Mouse (Mus musculus): ENCODE measurements around the gene Synj2.

Gene Synj2

DNA sequence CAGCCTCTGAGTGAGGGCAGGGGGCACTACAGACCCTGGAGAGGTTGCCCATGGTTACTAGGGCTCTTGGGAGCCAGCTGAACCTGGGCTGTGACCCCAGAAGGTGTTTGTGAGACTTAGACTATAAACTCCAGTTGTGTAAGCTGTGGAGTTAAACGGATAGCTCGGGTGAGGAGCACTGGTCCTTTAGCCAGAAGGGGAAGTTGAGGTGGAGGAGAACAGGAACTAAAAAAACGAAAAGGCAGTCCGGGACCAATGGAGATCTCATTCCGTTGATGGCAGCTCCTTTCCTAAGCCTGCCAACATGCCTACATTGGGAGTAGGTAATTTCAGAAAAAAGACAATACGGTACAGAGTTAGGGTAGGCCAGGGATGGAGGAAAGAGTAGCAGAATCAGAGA lies 60.3 kb downstream of the Synj2 start:
- no peak for DNase-seq (ENCODE audit: low spot score)

- DNase-seq (ENCODE audit: low spot score), result no peak
These were observed 60.8 kb downstream of the Synj2 start for GRCm38 (mm10) chr17:6001836-6002235.

DNA sequence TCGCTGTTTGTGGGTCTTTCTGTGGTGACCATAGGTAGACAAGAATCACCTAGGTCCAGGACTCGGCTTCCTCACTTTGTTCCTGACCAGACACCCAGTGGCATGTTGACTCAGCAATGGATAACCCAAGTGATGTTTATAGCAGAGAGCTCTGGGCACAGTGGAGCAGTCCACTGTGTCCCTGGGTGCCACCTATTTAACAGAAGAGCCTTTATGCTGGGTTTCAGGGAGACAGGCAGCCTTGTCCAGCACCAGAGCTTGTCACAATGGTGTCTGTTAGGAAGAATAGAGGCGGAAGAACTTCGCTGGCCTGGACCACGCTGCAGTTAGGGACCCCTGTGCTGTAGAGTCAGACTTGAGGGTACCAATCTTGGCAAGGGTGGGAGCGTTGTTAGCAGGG lies 61.5 kb downstream of the Synj2 start:
- DNase-seq (ENCODE audit: low spot score), result no peak

DNA sequence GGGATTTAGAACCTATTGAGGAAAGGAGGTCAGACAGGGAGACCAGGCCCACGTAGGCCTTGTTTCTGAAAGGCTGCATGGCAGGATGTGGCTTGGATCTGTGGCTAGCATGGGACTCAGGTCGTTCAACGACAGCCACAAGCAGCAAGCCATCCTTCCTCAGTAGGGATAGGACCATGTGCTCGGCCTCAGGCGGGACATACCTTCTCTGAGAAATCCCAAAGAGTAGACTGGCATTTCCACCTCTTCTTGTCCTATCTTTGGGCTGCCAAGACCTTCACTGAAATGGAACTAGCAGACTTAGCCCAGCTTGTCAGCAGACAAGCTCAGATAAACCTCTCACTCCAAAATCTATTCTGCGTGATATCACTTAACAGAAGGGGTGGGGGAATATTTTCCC lies 62.6 kb downstream of the Synj2 start:
- no peak for DNase-seq (ENCODE audit: low spot score)

DNA sequence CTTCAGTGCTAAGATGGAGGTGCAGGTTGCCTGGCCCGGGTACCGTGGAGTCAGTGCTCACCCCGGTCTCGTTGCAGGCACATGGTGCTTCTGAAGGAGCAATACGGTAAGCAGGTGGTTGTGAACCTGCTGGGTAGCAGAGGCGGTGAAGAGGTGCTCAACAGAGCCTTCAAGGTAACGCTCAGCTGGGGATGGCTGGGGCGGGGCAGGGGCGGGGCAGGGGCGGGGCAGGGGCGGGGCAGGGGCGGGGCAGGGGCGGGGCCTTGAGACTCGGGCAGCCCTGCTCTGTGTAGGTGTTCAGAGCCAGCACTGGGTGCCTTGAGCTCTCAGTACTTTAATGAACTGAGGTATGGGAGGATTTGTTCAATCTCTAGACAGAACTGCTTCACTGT lies 64.2 kb downstream of the Synj2 start:
- DNase-seq (ENCODE audit: low spot score), result no peak

DNA sequence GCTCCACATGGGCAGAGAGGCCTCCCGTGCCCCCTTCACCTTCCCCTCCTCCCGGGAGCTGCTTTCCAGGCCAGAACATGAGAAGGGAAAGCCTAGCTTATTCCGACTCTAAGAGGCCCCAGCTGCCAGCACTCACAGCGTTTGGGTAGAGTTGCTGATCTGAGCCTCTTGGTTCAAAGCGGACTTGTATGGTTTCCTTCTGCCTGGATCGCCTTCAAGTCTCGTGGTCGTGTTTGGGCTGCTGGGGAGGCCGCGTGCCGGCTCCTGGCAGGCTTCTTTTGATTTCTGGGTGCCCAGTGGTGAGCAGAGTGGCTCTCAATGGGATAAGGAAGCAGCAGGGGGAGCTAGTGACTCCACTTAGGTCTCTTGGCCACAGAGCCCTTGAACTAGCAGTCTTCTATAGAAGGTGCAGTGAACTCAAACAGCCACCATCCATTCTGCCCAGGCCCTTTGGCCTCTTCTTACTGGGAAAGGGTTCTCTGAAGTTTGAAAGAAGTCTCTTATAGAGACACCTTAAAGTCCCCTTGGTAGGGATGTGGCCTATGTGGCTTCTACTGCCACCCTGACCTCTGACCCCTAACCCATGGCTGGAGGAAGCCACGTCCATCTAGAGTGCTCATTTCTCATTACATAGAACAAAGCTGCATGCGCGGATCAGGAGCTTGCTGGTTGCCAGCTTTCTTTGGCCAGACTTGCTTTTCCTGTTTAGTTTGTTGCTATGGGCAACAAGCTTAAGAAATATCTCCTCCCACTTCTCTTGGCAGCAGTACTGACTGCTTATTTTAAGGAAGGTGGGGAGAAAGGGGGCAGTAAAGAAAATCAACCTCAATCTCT lies 64.8 kb downstream of the Synj2 start:
- no peak for DNase-seq (ENCODE audit: low spot score)

GRCm38 (mm10) chr17:6007101-6007780 lies 66.2 kb downstream of the Synj2 start:
- no peak for DNase-seq (ENCODE audit: low spot score)

- no peak for DNase-seq (ENCODE audit: low spot score)
These were observed 66.8 kb downstream of the Synj2 start for GRCm38 (mm10) chr17:6007902-6008301.

DNA sequence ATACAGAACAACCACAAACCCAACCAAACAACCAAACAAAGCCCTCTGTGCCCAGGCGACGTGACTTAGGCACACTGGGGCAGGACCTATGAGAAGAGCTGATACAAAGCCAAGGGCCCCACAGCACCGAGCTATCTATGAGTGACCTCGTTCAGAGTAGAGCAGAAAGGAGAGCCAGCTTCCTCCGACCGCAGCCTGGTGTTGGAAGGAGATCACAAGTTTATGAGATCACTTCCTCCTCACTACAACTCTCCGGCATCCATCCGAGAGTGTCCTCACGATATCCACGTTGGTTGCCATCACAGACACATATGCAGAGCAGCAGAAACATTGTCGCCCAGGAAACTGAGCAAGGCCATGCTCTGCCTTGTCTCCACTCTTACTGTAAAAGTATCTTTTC lies 67.5 kb downstream of the Synj2 start:
- no peak for DNase-seq (ENCODE audit: low spot score)

DNA sequence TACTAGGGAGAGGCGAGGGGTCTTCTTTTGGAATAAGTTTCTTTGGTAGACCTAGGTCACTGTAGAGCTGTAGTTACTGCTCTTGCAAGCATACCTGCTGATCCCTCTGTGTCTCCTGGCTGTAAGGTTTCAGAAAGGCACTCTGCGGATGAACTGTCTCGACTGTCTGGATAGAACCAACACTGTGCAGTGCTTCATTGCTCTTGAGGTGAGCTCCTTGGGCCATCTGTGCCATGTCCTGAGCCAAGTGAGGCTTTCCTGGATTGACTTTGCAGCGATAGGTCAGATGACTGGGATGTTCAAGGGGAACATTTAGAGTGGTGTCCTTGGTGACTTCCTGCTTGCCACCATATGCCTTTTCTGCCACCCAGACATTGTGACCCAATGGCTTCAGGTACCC lies 68.5 kb downstream of the Synj2 start:
- no peak for DNase-seq (ENCODE audit: low spot score)

DNA sequence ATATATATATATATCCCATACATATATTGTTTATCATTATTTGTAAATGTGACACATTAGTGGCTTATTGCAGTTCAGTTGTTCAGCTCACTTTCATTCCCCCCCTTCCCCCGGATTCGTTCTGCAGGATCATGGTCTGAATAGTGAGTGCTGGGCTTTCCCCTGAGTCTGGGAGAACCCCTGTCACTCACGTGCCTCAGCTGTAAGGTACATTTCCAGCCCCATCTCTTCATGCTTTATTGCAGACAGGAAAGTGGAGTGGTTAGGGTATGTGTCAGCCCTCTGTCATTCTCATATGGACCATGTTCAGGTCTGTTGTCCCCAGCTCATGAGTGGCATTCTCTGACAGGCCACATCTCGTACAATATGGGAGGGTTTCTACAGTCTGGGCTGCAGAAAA lies 72.0 kb downstream of the Synj2 start:
- DNase-seq (ENCODE audit: low spot score), result no peak

GRCm38 (mm10) chr17:6014985-6015384 lies 73.9 kb downstream of the Synj2 start:
- DNase-seq (ENCODE audit: low spot score), result no peak

DNA sequence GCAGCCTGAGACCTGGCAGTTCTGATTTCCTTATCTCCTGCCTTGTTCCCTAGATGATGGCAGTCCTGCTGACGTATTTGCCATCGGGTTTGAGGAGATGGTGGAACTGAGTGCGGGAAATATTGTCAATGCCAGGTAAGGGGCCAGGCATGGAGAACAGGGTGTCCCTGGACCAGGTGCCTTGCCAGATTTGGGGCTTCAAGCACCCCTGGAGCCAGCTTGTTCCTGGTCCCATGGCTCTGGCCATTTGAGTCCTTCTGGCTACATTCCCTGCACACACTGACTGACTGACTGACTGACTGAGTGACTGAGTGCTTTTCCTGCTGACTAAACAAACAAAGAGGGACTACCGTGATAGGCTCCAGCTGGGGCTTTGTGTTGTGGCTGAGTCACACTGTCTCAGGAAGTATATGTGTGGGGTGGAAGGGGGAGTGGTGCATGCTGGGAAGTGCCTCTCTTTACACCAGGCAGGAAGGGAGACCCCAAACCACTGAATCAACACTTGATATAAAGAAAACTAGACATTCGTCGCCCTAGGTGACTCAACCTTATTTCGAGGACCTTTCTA lies 75.2 kb downstream of the Synj2 start:
- DNase-seq (ENCODE audit: low spot score), result no peak

DNA sequence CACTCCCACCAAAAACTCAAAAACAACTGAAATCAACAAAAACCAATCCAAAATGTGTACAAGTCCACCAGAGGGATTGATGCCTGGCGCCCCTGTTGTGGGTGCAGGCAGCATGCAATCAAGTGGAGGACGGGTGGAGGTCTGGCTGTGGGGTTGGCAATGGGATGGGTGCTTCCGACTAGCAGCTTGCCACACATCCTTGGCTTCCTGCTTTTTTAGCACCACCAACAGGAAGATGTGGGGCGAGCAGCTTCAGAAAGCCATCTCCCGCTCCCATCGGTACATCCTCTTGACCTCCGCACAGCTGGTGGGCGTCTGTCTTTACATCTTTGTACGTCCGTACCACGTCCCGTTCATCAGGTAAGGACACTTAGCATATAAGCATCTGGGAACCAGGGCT lies 76.2 kb downstream of the Synj2 start:
- no peak for DNase-seq (ENCODE audit: low spot score)

DNA sequence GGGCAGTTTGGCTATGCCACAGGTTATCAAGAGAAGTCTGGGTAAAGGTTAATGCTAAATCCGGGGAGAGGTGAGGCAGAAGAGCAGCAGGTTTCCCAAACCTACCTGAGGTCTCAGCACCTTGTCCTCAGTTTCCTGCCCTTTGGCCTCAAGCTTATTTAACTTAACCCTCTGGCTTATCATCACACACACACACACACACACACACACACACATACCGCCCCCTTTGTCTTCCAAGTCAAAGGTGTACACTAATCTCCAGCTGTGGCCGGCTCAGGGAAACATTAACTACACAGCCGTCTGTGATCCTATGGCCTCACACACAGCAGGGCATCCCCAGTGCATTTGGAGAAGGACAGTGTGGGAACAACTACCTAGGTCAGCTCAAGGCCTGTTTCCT lies 77.3 kb downstream of the Synj2 start:
- no peak for DNase-seq (ENCODE audit: low spot score)

DNA sequence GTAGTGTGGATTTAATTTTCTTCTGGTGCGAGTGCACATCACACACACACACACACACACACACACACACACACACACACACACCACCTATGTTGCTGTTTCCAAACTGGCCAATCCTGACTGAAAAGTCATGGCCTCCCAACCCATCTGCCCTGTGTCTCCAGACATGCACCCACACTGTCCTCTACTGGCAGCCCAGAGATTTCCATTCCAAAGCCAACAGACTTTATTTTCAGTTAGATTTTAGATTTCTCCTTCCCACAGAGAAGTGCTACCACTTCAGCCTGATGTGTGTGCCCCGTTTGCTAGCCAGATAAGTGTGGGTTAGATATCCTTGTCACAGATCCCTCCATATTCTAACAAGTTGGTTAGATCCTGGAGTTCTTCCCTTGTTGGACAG lies 78.7 kb downstream of the Synj2 start:
- peak; percentile 55 for DNase-seq (ENCODE audit: low spot score)

- DNase-seq (ENCODE audit: low spot score), result no peak
These were observed 79.6 kb downstream of the Synj2 start for GRCm38 (mm10) chr17:6020636-6021035.

GRCm38 (mm10) chr17:6021374-6021789 lies 80.3 kb downstream of the Synj2 start:
- peak; percentile 29 for DNase-seq (ENCODE audit: low spot score)

- no peak for DNase-seq (ENCODE audit: low spot score)
These were observed 84.8 kb downstream of the Synj2 start for GRCm38 (mm10) chr17:6025831-6026230.

DNA sequence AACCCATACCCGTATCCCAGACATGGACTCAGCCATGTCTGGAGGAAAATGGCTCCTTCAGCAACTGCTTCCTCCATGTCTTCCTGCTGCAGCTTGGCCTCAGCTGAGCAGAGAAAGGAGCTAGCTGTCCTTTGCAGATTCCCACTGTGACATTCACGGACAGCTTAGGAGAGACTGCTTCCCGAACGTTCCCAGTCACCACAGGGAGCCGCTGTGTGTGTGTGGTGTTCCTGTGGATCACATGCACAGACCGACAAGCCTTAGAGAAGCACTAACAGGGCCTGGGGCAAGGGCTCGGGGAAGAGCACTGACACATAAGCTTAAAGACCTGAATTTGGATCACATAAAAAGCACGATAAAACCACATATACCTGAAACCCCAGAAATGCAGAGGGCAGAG lies 94.6 kb downstream of the Synj2 start:
- no peak for DNase-seq (ENCODE audit: low spot score)

DNA sequence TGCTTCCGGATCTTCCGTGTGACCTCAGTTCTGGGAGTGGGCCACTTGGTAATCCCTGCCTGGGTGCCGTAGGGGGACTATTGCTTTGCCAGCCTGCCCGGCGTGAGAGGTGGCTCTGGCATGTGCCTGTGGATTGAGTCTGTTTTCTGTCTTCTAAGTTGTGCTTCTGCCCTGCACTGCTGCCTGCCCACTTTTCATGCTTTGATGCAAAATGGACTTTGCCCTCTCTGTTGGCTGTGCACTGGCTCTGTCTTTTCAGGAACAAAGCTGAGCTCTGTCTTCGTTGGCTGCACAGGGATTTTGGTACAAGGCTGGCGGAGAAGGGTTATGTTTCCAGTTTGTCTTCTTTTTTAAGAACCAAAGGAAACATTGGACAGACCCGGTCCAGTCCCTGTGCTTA lies 95.4 kb downstream of the Synj2 start:
- DNase-seq (ENCODE audit: low spot score), result no peak

DNA sequence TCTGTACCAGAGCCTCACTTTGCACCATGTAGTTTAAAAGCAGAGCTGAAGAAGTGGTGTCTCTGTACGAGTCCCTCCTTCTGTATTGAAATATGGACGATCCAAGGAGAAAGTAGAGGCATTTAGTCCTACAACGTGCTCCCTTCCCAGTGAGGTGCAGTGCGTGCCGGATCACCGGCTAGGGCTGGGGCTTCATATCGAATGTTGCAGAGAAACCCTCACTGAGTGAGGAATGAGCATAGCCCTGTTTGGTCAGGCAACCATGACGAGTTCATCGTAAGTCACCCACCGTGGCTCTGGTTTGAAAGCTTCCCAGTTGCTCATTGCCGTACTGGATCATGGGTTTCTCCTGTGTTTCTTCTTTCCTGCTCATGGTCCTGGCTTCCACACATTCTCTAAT lies 95.8 kb downstream of the Synj2 start:
- DNase-seq (ENCODE audit: low spot score), result no peak

GRCm38 (mm10) chr17:6037507-6037906 lies 96.4 kb downstream of the Synj2 start:
- DNase-seq (ENCODE audit: low spot score), result no peak
